Mouse (Mus musculus) brain, embryonic 14.5 days (tissue): ENCODE results near the gene Nkapd1. TPM values are rescaled to one million over a fixed set of nuclear protein-coding genes. Genes with fewer than 3 reads are reported as not detected.
A peak's percentile ranks its signal among the peaks of the same experiment; 100 is the strongest.

Experiments used
- DNase-seq: peaks from one replicate; pipeline ENCODE4 v3.0.0-alpha.2; 2011; ENCODE audit warnings: low read depth
- CTCF ChIP-seq: fragments of 200-500 bp; IDR thresholded peaks from 2 replicates; pipeline ENCODE4 v1.5.1; 2012; ENCODE audit warnings: inconsistent platforms, mild to moderate bottlenecking, moderate library complexity, borderline replicate concordance; ENCODE audit not compliant: insufficient read depth, insufficient read length; ENCODE audit errors: extremely low read depth
- POLR2A ChIP-seq: fragments of 200-500 bp; IDR thresholded peaks from 2 replicates; pipeline ENCODE4 v1.6.1; 2012; ENCODE audit warnings: mild to moderate bottlenecking, inconsistent platforms, borderline replicate concordance; ENCODE audit not compliant: poor library complexity, insufficient read depth, insufficient read length, severe bottlenecking; ENCODE audit errors: extremely low read depth
- polyA plus RNA-seq: library from polyadenylated mRNA; depleted of rRNA; stranded (reverse); fragments of >200 nt; gene quantifications from 2 replicates; pipeline ENCODE4 v1.2.3, GENCODE M21; 2012

Gene Nkapd1
- polyA plus RNA-seq, 1 experiment: 21.5 TPM

DNA sequence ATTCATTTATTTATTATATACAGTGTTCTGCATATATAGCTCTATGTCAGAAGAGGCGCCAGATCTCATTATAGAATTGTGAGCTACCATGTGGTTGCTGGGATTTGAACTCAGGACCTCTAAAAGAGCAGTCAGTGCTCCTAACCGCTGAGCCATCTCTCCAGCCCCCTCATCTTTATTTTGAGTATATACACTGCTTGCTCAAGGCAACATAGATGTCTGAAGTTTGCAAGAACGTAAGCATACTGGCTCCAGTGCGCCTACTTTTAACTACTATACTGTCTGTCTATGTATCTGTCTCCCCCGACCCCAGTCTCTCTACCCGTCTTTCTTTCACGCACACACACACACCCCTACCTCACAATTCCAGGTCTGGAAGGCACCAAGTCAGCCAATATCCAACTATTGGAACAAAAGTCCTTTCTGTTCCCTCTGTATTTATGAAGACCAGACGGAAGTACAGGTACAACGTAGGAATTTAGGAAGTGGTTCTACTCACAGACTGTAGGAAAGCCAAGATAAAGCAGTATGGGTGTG, 598 bp upstream of the Nkapd1 start:
- DNase-seq: no peak
- TF ChIP-seq CTCF (no peak), POLR2A (no peak)

DNA sequence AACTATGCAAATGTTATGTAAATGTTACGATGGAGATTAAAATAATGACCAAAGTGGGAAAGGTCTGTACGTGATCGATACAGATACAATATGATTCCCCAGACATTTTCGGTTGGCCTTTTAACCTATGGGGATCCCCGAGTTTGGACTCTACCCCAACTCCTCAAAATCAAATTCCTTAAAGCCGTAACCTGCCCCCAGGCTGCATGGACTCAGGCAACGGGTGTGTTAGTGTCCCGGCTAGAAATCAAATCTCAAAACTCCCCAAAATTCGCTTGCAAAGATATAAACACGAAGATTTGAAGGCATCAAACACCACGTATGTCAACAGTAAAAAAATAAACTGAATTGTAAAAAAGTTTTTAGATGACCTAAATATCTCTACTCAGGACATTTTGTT, 1.1 kb downstream of the Nkapd1 start:
- TF ChIP-seq CTCF (no peak), POLR2A (no peak)
- DNase-seq: no peak

DNA sequence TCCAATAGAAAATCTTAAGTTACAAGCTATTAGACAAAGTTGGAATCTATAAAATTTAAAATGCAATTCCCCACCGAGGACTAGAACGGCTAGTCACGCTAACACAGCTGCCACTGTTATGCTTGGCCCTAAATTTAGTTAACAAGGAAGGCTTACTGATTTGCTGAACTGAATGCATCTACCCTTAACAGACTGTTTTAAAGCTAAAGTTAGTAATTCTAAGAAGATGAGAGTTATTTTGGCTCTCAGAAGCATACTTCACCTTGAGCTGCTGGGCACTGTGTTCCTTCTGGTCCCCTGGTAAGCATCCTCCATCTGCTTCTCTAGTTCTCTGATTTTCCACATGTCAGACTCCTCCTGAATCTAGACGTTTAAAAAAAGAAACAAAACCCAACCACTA, 5.1 kb downstream of the Nkapd1 start:
- TF ChIP-seq POLR2A (no peak), CTCF (no peak)
- no peak for DNase-seq

DNA sequence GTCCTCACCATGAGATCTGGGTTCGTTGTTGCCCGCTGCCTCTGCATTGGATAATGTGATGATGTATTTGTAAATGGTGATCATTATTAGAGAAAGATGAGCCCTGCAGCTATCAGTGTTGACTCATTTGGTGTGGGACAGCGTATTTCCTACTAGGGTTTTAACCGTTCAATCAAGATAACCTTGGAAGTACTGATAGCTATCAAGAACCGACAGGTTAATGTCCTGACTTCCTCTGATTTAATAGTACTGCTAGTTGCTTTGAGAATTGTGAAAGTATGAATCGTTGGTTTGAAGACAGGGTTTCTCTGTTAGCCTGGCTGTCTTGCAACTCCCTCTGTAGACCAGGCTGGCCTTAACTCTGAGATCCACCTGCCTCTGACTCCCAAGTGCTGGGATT, 12.9 kb downstream of the Nkapd1 start:
- DNase-seq: no peak
- no peak for TF ChIP-seq POLR2A
- no peak for TF ChIP-seq CTCF

DNA sequence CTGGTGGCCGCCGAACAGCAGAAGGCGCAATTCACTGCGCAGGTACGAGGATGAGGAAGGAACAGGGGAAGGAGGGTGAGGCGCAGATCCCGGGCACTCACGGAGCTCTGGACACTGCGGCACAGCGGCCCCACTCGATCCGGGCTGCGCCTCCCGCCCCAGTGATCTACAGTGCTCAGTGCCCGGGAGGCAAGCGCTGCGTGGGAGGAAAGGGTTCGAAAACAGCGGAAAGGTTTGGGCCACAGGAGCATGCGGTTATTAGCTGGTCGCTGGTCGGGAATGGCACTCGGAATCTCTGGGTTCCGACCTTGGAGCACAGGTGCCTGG, 13.3 kb downstream of the Nkapd1 start:
- TF ChIP-seq POLR2A: no peak
- no peak; the same call in 1 of the 2 replicates for TF ChIP-seq CTCF
- DNase-seq: no peak

DNA sequence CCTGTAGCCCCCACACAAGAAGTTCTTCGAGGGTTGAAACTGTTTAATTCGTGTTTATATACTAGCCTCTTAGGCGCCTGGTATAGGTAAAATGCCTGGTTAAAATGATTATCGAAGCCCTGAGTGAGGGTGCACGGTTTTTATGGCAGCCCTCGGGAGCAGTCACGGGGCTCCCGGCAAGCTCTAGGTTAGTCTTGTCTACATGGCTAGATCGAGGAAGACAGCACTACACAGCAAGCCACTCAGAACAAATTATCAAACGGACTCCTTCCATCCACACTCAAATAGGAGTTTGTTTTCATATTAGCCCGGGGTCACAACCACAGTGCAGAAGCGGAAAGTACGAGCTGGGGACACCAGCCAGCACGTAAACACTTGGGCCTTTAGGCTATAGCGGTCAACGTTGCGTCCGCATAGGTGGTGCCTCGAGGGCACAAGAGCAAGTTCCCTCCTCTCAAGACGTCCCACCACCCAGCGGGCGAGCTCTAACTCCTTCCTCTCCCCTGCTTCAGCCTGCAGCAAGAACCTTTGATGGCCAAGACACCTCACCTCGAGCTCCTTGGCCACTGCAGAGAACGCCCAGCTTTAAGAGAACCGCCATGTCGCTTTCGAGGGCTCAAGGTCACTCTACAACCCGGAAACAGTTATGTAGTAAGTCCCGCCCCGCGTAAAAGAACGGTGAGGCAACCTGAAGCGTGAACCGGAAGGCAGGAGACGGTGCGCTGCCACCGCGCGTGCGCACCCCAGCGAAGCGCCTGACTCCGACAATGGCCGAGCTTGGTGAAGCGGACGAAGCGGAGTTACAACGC, 13.9 kb downstream of the Nkapd1 start, which contains the start of the genes Sdhd and Timm8b:
Gene Sdhd, minus strand, starts transcription at position 624 of the 809 bp plus-strand sequence.
Gene Timm8b, plus strand, starts transcription at position 722 of the 809 bp plus-strand sequence.
- DNase-seq: peak; percentile 98
- TF ChIP-seq POLR2A: peak; percentile 65; the same call in 1 of the 2 replicates
- TF ChIP-seq CTCF: no peak

DNA sequence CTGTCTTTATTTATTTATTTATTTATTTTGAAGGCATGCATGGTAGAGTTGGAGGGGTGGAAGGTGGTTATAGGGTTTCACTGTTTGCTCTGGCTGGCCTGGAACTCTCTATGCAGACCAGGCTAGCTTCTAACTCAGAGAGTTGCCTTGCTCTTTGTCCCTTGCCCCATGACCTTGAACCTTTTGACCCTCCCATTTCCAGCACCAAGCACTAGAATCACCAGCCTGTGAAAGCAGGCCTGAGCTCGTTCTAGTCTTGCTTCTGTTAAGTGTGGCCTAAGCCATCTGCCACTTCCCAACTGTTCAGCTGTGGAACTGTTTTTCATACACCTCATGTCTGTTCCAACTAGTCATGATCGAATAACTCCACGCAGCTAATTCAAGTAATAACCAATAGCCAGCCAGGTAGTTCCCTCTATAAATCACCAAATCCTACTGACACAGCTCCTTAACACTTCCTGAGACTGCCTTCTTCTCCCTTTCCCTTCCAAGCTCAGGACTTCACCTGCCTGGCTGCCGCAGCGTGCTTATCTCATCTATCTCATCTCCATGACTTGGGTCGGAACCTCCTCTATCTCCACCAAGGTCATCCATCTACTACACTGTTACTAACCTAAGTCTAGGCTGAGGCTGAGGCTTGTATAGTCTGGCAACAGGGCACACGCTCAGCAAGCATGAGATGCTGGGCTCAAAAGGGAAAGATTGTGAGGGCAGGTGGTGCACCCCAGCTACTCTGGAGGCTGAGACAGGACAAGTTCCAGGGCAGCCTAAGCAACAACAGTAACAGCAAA, 15.0 kb downstream of the Nkapd1 start:
- no peak for TF ChIP-seq POLR2A
- no peak for TF ChIP-seq CTCF
- no peak for DNase-seq

DNA sequence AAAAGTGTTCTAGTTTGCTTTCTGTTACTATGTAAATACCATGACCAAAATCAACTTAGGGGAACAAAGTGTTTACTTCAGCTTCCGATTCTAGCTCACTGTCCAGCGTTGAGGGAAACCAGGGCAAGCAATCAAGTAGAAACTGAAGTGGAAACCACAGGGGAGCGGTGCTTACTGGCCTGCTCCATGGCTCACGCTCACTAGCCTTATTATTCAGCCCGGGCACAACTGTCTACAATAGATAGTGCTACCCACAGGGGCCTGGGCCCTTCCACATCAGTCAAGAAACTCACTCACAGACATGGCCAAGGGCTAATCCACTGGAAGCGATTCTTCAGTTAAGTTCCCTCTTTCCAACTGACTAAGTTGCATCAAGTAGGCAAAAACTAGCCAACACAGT, 15.7 kb downstream of the Nkapd1 start:
- no peak for TF ChIP-seq CTCF
- no peak for DNase-seq

DNA sequence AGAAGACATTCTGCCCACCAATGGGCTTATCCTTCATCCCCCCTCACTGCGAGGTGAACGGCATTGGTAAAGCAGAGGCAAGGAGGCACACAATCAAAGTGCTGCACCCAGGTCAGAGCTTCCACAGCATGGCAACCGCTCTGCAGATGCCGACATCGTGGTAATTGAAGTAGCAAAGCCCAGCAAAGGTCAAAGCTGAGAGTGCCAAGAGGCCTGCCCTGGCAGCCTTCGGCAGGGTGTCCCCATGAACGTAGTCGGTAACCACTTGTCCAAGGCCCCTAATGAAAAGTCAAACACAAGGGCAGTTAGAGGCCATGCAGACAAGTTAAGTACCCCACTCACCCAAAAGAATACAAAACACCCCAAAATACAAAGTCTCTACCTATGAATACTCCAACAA, 20.3 kb downstream of the Nkapd1 start:
- TF ChIP-seq CTCF (no peak), POLR2A (no peak)
- no peak for DNase-seq

DNA sequence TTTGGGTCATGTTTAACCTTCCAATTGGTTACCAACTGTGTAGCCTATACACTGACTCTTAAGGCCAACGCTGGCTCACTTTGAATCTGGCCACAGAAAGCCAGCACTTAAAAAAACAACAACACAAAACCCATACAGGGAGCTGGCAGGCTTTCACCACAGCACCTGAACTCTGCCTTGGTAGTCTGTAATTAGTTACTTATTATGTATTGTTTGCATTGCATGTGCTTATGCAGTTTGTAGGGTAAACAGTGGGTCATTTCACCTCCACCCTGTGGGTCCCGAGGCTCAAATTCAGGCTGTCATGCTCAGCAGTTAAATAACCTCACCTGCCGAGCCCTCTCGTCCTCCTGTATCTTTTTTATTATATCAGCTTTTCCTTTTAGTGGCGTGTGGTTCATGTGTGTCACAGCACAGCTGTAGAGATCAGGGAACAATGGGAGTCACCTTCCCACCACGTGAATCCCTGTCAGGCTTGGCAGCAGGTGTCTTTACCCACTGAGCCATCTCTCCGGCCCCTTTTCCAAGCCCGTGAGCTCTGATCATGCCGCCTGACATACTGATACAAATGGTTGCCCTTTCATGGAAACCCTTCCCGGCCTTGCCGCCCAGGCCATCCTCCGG, 22.4 kb downstream of the Nkapd1 start:
- no peak for DNase-seq
- TF ChIP-seq POLR2A (no peak), CTCF (no peak)

DNA sequence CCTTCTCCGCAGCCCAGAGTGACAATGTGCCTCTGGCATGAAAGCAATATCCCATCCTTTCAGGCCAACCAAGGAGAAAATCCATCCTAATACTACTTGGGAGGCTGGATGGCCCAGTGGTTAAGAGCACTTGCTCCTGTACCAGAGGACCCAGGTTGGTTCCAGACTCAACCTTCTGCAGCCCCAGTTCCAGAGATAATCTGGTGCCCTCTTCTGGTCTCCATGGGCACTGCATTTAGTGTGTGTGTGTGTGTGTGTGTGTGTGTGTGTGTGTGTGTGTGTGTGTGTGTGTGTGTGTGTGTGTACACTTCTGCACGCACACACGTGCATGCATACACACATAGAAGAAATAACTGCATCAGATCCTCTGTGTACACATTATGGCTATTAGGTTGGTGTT, 23.7 kb downstream of the Nkapd1 start:
- peak; percentile 30 for DNase-seq
- TF ChIP-seq CTCF (peak; percentile 45; the same call in 1 of the 2 replicates), POLR2A (no peak)
